In the genomic region with DNA sequence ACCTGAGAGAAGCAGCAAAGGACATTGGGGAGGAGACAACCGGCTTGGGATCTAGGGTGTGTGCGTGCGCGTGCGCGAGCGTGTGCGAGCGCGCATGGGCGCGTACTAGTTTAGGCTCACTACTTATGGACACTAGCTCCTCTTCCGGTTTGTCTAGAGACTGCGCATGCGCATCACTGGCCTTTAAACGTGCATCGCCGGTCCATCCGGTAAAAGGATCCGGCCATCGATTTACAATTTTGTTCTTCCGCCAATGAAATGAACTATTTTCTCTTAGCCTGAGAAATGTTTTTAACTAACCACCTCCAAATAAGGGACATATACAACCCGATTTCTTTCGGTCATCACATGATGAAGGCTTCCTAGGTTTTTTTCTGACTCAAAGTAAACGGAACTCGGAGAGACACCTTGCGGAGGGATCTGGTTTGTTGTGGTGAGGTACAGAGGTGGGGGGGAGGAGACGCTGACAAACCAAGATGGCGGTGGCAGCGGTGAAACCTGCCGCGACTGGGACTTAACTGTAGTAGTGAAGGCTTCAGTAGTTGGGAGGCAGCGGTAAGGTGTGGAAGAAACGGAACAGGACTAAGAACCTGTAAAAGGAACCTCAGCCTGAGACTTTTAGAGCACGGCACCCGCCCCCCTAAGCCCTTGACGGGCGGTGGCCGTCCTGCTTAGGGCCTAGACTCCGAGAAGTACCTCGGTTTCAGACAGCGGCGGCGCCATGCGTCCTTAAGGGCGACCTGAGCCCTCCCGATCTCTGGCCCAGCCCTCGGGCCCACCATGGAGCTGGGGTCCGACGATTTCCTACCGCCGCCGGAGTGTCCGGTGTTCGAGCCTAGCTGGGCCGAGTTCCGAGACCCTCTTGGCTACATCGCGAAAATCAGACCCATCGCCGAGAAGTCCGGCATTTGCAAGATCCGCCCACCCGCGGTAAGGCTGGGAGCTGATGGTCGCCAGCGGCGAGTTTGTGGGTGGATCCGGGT, we compare ENCODE assay signal across 8 mouse cellular contexts. TPM values are rescaled to one million over a fixed set of nuclear protein-coding genes. Genes with fewer than 3 reads are reported as not detected.
A peak's percentile ranks its signal among the peaks of the same experiment; 100 is the strongest.
DNase-seq lines count a peak whose midpoint lies in the region; ATAC-seq lines count a peak whose summit lies in the region.

A gene (plus strand): TSS at position 240 of the 983 bp plus-strand sequence.

- intact Hi-C loops in gastrocnemius, postnatal 14 days (cut with DNase I; ENCODE audit: low total_unique reads) = no loop called here
- intact Hi-C loops in left cerebral cortex, postnatal 10 days (cut with DNase I) = no loop called here

- peak; percentile 95 to 99 for DNase-seq in adrenal gland, adult (ENCODE audit: inconsistent age in 2 of 2, low spot score in 1 of 2)
- DNase-seq in embryo, embryonic 10.5 days (ENCODE audit: low spot score) = peak; percentile 98
- peak; percentile 98 for DNase-seq in gastrocnemius, postnatal 14 days
- DNase-seq in left cerebral cortex, postnatal 10 days (ENCODE audit: extremely low spot score in 1 of 2, low spot score in 2 of 2) = peak; percentile 96 to 99
- DNase-seq in right cerebral cortex, postnatal 25 days = peak; percentile 88
- DNase-seq in urinary bladder, postnatal 4 days (ENCODE audit: low spot score in 2 of 2) = peak; percentile 88 to 97

- peak; percentile 93 for ATAC-seq in inflammation-experienced regulatory T-cells, adult 6 months
- ATAC-seq in megakaryocyte-erythroid progenitor cell, adult 5-6 weeks (replicated peaks; ENCODE audit: low FRiP score, low TSS enrichment, poor library complexity, severe bottlenecking) = peak; percentile 95

RNA-seq across cellular contexts. Expression of the gene that starts here (rescaled TPM):
- total RNA-seq in gastrocnemius, postnatal 14 days (2021) = 10 to 100 TPM; 18.6 to 24.0 TPM
- polyA plus RNA-seq in inflammation-experienced regulatory T-cells, adult 6 months (2017; shearing (Covaris generic)) = 10 to 100 TPM; 24.4 to 35.0 (median 26.8) TPM
- 10 to 100 TPM; 55.0 to 70.7 TPM for total RNA-seq in left cerebral cortex, postnatal 10 days (2021)
- 38.5 and 58.0 TPM in 2 replicates for total RNA-seq in megakaryocyte-erythroid progenitor cell, adult 5-6 weeks (2014; fragmentation: Nextera tagmentation)
- 45.7 and 48.0 TPM in 2 replicates for total RNA-seq in megakaryocyte-erythroid progenitor cell, adult 5-6 weeks (2017)

Comparison
In these comparisons a context has a peak if more than half of its experiments do, and no peak if none do; other contexts are left out.
1. Peak in every context shown above with its lines: DNase-seq and ATAC-seq.